Mouse (Mus musculus): ENCODE results near the gene Gabbr1. TPM values are rescaled to one million over a fixed set of nuclear protein-coding genes. Genes with fewer than 3 reads are reported as not detected.

The Gabbr1 gene
- polyA plus RNA-seq, 1 experiment = 135 TPM

GRCm38 (mm10) chr17:37080119-37080518 lies 34.4 kb downstream of the Gabbr1 start:
- Histone ChIP-seq H3K27ac (ENCODE audit: control insufficient read depth, insufficient read depth, low read length) (no peak overlapping the region), H3K36me3 (ENCODE audit: control insufficient read depth, insufficient read depth, low read length) (no peaks in the 10 kb centered on the region), H3K4me1 (replicated peaks; ENCODE audit: control insufficient read depth, insufficient read depth, low read length) (no peaks in the 10 kb centered on the region), H3K27me3 (ENCODE audit: control insufficient read depth, insufficient read depth, low read length) (no peaks in the 10 kb centered on the region), H3K4me3 (ENCODE audit: control insufficient read depth, insufficient read depth, low read length) (no peak overlapping the region)
- WGBS = 74% methylated on average over 5 of the region's 5 CpGs
- no peak for DNase-seq
- TF ChIP-seq CTCF (IDR thresholded peaks at IDR 0.05; ENCODE audit: borderline replicate concordance, control insufficient read depth, extremely low read depth, insufficient read depth, low read length, poor library complexity) (no peak), POLR2A (IDR thresholded peaks at IDR 0.05; ENCODE audit: control insufficient read depth, extremely low read depth, insufficient read depth, low read length, poor library complexity) (no peak)

GRCm38 (mm10) chr17:37081659-37082058 lies 35.9 kb downstream of the Gabbr1 start:
- Histone ChIP-seq H3K27ac (ENCODE audit: control insufficient read depth, insufficient read depth, low read length) (no peak overlapping the region), H3K4me1 (replicated peaks; ENCODE audit: control insufficient read depth, insufficient read depth, low read length) (no peaks in the 10 kb centered on the region), H3K36me3 (ENCODE audit: control insufficient read depth, insufficient read depth, low read length) (no peaks in the 10 kb centered on the region), H3K4me3 (ENCODE audit: control insufficient read depth, insufficient read depth, low read length) (no peak overlapping the region), H3K27me3 (ENCODE audit: control insufficient read depth, insufficient read depth, low read length) (no peaks in the 10 kb centered on the region)
- TF ChIP-seq POLR2A (IDR thresholded peaks at IDR 0.05; ENCODE audit: control insufficient read depth, extremely low read depth, insufficient read depth, low read length, poor library complexity) (no peak), CTCF (IDR thresholded peaks at IDR 0.05; ENCODE audit: borderline replicate concordance, control insufficient read depth, extremely low read depth, insufficient read depth, low read length, poor library complexity) (no peak)
- WGBS = 96% methylated on average over 4 of the region's 4 CpGs
- no peak for DNase-seq

- DNase-seq = peak; percentile 37
- no peak overlapping the region for H3K4me3 ChIP-seq (ENCODE audit: control insufficient read depth, insufficient read depth, low read length)
- H3K27ac ChIP-seq (ENCODE audit: control insufficient read depth, insufficient read depth, low read length) = no peak overlapping the region
- no peaks in the 10 kb centered on the region for H3K27me3 ChIP-seq (ENCODE audit: control insufficient read depth, insufficient read depth, low read length)
- H3K36me3 ChIP-seq (ENCODE audit: control insufficient read depth, insufficient read depth, low read length) = no peaks in the 10 kb centered on the region
- TF ChIP-seq POLR2A (IDR thresholded peaks at IDR 0.05; ENCODE audit: control insufficient read depth, extremely low read depth, insufficient read depth, low read length, poor library complexity) (no peak), CTCF (IDR thresholded peaks at IDR 0.05; ENCODE audit: borderline replicate concordance, control insufficient read depth, extremely low read depth, insufficient read depth, low read length, poor library complexity) (no peak)
- 5% methylated on average over 8 of the region's 8 CpGs for WGBS
- no peaks in the 10 kb centered on the region for H3K4me1 ChIP-seq (replicated peaks; ENCODE audit: control insufficient read depth, insufficient read depth, low read length)
Observed at GRCm38 (mm10) chr17:37083327-37083726, 37.6 kb downstream of the Gabbr1 start.

GRCm38 (mm10) chr17:37084632-37085031 lies 38.9 kb downstream of the Gabbr1 start:
- H3K4me3 ChIP-seq (ENCODE audit: control insufficient read depth, insufficient read depth, low read length) = no peak overlapping the region
- no peak for DNase-seq
- WGBS = 69% methylated on average over 5 of the region's 5 CpGs
- no peaks in the 10 kb centered on the region for H3K4me1 ChIP-seq (replicated peaks; ENCODE audit: control insufficient read depth, insufficient read depth, low read length)
- H3K27ac ChIP-seq (ENCODE audit: control insufficient read depth, insufficient read depth, low read length) = no peak overlapping the region
- TF ChIP-seq CTCF (IDR thresholded peaks at IDR 0.05; ENCODE audit: borderline replicate concordance, control insufficient read depth, extremely low read depth, insufficient read depth, low read length, poor library complexity) = no peak
- TF ChIP-seq POLR2A (IDR thresholded peaks at IDR 0.05; ENCODE audit: control insufficient read depth, extremely low read depth, insufficient read depth, low read length, poor library complexity) = no peak
- no peaks in the 10 kb centered on the region for H3K27me3 ChIP-seq (ENCODE audit: control insufficient read depth, insufficient read depth, low read length)
- H3K36me3 ChIP-seq (ENCODE audit: control insufficient read depth, insufficient read depth, low read length) = no peaks in the 10 kb centered on the region

GRCm38 (mm10) chr17:37085545-37085944 lies 39.8 kb downstream of the Gabbr1 start:
- Histone ChIP-seq H3K27me3 (ENCODE audit: control insufficient read depth, insufficient read depth, low read length) (no peaks in the 10 kb centered on the region), H3K36me3 (ENCODE audit: control insufficient read depth, insufficient read depth, low read length) (no peaks in the 10 kb centered on the region), H3K4me1 (replicated peaks; ENCODE audit: control insufficient read depth, insufficient read depth, low read length) (no peaks in the 10 kb centered on the region), H3K4me3 (ENCODE audit: control insufficient read depth, insufficient read depth, low read length) (no peak overlapping the region), H3K27ac (ENCODE audit: control insufficient read depth, insufficient read depth, low read length) (no peak overlapping the region)
- 85% methylated on average over 10 of the region's 10 CpGs for WGBS
- TF ChIP-seq POLR2A (IDR thresholded peaks at IDR 0.05; ENCODE audit: control insufficient read depth, extremely low read depth, insufficient read depth, low read length, poor library complexity) (no peak), CTCF (IDR thresholded peaks at IDR 0.05; ENCODE audit: borderline replicate concordance, control insufficient read depth, extremely low read depth, insufficient read depth, low read length, poor library complexity) (no peak)
- no peak for DNase-seq

- H3K36me3 ChIP-seq (ENCODE audit: control insufficient read depth, insufficient read depth, low read length) = no peaks in the 10 kb centered on the region
- no peaks in the 10 kb centered on the region for H3K27me3 ChIP-seq (ENCODE audit: control insufficient read depth, insufficient read depth, low read length)
- H3K27ac ChIP-seq (ENCODE audit: control insufficient read depth, insufficient read depth, low read length) = no peak within 1 kb of the TSS
- DNase-seq = no peak
- H3K4me3 ChIP-seq (ENCODE audit: control insufficient read depth, insufficient read depth, low read length) = no peak within 1 kb of the TSS
- TF ChIP-seq POLR2A (IDR thresholded peaks at IDR 0.05; ENCODE audit: control insufficient read depth, extremely low read depth, insufficient read depth, low read length, poor library complexity) (no peak), CTCF (IDR thresholded peaks at IDR 0.05; ENCODE audit: borderline replicate concordance, control insufficient read depth, extremely low read depth, insufficient read depth, low read length, poor library complexity) (no peak)
- no peaks in the 10 kb centered on the region for H3K4me1 ChIP-seq (replicated peaks; ENCODE audit: control insufficient read depth, insufficient read depth, low read length)
Observed at GRCm38 (mm10) chr17:37088399-37088798, 42.6 kb downstream of the Gabbr1 start, which contains the start of gene Olfr90. Gene Olfr90, minus strand, starts transcription at chr17:37088499.

GRCm38 (mm10) chr17:37092198-37092597 lies 46.4 kb downstream of the Gabbr1 start:
- Histone ChIP-seq H3K4me3 (ENCODE audit: control insufficient read depth, insufficient read depth, low read length) (no peak overlapping the region), H3K27ac (ENCODE audit: control insufficient read depth, insufficient read depth, low read length) (no peak overlapping the region), H3K4me1 (replicated peaks; ENCODE audit: control insufficient read depth, insufficient read depth, low read length) (no peaks in the 10 kb centered on the region), H3K36me3 (ENCODE audit: control insufficient read depth, insufficient read depth, low read length) (no peaks in the 10 kb centered on the region), H3K27me3 (ENCODE audit: control insufficient read depth, insufficient read depth, low read length) (no peaks in the 10 kb centered on the region)
- TF ChIP-seq CTCF (IDR thresholded peaks at IDR 0.05; ENCODE audit: borderline replicate concordance, control insufficient read depth, extremely low read depth, insufficient read depth, low read length, poor library complexity) (no peak), POLR2A (IDR thresholded peaks at IDR 0.05; ENCODE audit: control insufficient read depth, extremely low read depth, insufficient read depth, low read length, poor library complexity) (no peak)
- no peak for DNase-seq
- 10% methylated on average over 1 of the region's 1 CpGs for WGBS

Data from thymus, adult 2 months (tissue).